Mouse (Mus musculus) MEL (cell line): ENCODE data around the gene Plcxd3. TPM values are rescaled to one million over a fixed set of nuclear protein-coding genes. Genes with fewer than 3 reads are reported as not detected.

Experiments
- DNase-seq: peaks from one replicate; pipeline ENCODE4 v3.0.0; 2011; ENCODE audit warnings: low read depth, low spot score
- H3K27ac ChIP-seq: 2 replicates; pipeline ENCODE4 v1.5.1; 2012; ENCODE audit warnings: low read depth, mild to moderate bottlenecking, control low read depth, low read length, moderate library complexity; ENCODE audit not compliant: control insufficient read depth
- H3K27me3 ChIP-seq, 2 experiments: fragments of 150-350 bp in 1 of 2; sonication (generic) in 1 of 2; 2 replicates each; pipeline ENCODE4 v1.6.1; 2012; ENCODE audit warnings: low read length in 2 of 2, mild to moderate bottlenecking in 2 of 2, improper control_type of control experiment in 1 of 2, moderate library complexity in 1 of 2; ENCODE audit not compliant: insufficient read depth in 2 of 2, control insufficient read depth in 1 of 2
- H3K36me3 ChIP-seq, 2 experiments: 2 replicates each; pipeline ENCODE4 v1.6.1; 2012 to 2014; ENCODE audit warnings: low read length in 2 of 2, improper control_type of control experiment in 1 of 2, inconsistent platforms in 1 of 2, mild to moderate bottlenecking in 1 of 2; ENCODE audit not compliant: insufficient read depth in 2 of 2, control insufficient read depth in 1 of 2
- H3K4me1 ChIP-seq, 2 experiments: fragments of 150-350 bp in 1 of 2; sonication (generic) in 1 of 2; 2 replicates each; pipeline ENCODE4 v1.6.1; 2012; ENCODE audit warnings: low read length in 2 of 2, improper control_type of control experiment in 1 of 2, mild to moderate bottlenecking in 1 of 2; ENCODE audit not compliant: insufficient read depth in 2 of 2, control insufficient read depth in 1 of 2
- H3K4me3 ChIP-seq, 2 experiments: fragments of 150-350 bp in 1 of 2; sonication (generic) in 1 of 2; 2 replicates each; pipeline ENCODE4 v1.5.1; 2012; ENCODE audit warnings: low read depth in 2 of 2, low read length in 2 of 2, mild to moderate bottlenecking in 2 of 2, moderate library complexity in 2 of 2, control low read depth in 1 of 2, improper control_type of control experiment in 1 of 2; ENCODE audit not compliant: control insufficient read depth in 1 of 2, insufficient read depth in 1 of 2
- H3K79me2 ChIP-seq: 2 replicates; pipeline ENCODE4 v1.6.1; 2012; ENCODE audit warnings: mild to moderate bottlenecking, low read length, moderate library complexity; ENCODE audit not compliant: control insufficient read depth, poor library complexity, insufficient read depth
- H3K9ac ChIP-seq: 2 replicates; pipeline ENCODE4 v1.6.1; 2012; ENCODE audit warnings: low read depth, mild to moderate bottlenecking, control low read depth, low read length, moderate library complexity; ENCODE audit not compliant: control insufficient read depth, poor library complexity, severe bottlenecking
- H3K9me3 ChIP-seq: fragments of 150-350 bp; sonication (generic); replicated peaks from 2 replicates; pipeline ENCODE4 v1.6.1; 2012; ENCODE audit warnings: mild to moderate bottlenecking, low read length, improper control_type of control experiment, moderate library complexity; ENCODE audit not compliant: insufficient read depth
- CHD1 ChIP-seq: IDR thresholded peaks from 2 replicates; pipeline ENCODE4 v1.6.1; 2012; ENCODE audit warnings: low read depth, mild to moderate bottlenecking, inconsistent platforms, low read length, improper control_type of control experiment
- CHD2 ChIP-seq: IDR thresholded peaks from 2 replicates; pipeline ENCODE4 v1.6.1; 2011; ENCODE audit warnings: low read length, improper control_type of control experiment
- CTCF ChIP-seq, 3 experiments: IDR thresholded peaks in 2 of 3; conservative IDR thresholded peaks in 1 of 3; 2 replicates each; pipeline ENCODE4 v1.5.1; 2011 to 2012; ENCODE audit warnings: low read length in 3 of 3, low read depth in 2 of 3, mild to moderate bottlenecking in 2 of 3, improper control_type of control experiment in 1 of 3, inconsistent platforms in 1 of 3, mixed read lengths in 1 of 3, moderate library complexity in 1 of 3; ENCODE audit not compliant: control insufficient read depth in 1 of 3, insufficient read depth in 1 of 3, poor library complexity in 1 of 3, severe bottlenecking in 1 of 3
- ETS1 ChIP-seq: IDR thresholded peaks from 2 replicates; pipeline ENCODE4 v1.6.1; 2012; ENCODE audit warnings: low read depth, mild to moderate bottlenecking, inconsistent platforms, low read length, improper control_type of control experiment, moderate library complexity
- HCFC1 ChIP-seq: IDR thresholded peaks from 2 replicates; pipeline ENCODE4 v1.6.1; 2012; ENCODE audit warnings: low read depth, mild to moderate bottlenecking, inconsistent platforms, low read length, improper control_type of control experiment, moderate library complexity
- JUND ChIP-seq: IDR thresholded peaks from 2 replicates; pipeline ENCODE4 v1.6.1; 2011; ENCODE audit warnings: low read depth, mild to moderate bottlenecking, improper control_type of control experiment, low read length
- MAZ ChIP-seq: IDR thresholded peaks from 2 replicates; pipeline ENCODE4 v1.6.1; 2012; ENCODE audit warnings: low read depth, mild to moderate bottlenecking, inconsistent platforms, low read length, improper control_type of control experiment
- MXI1 ChIP-seq: IDR thresholded peaks from 2 replicates; pipeline ENCODE4 v1.6.1; 2011; ENCODE audit warnings: mild to moderate bottlenecking, low read depth, low read length, improper control_type of control experiment
- MYC ChIP-seq: IDR thresholded peaks from 2 replicates; pipeline ENCODE4 v1.6.1; 2011; ENCODE audit warnings: low read depth, mild to moderate bottlenecking, low read length, improper control_type of control experiment, moderate library complexity
- NRF1 ChIP-seq: IDR thresholded peaks from 2 replicates; pipeline ENCODE4 v1.6.1; 2014; ENCODE audit warnings: low read depth, mild to moderate bottlenecking, inconsistent platforms, low read length, improper control_type of control experiment, moderate library complexity; ENCODE audit not compliant: poor library complexity, insufficient read depth, severe bottlenecking
- POLR2AphosphoS5 ChIP-seq: IDR thresholded peaks from 2 replicates; pipeline ENCODE4 v1.6.1; 2012; ENCODE audit warnings: low read depth, borderline replicate concordance, mild to moderate bottlenecking, inconsistent platforms, low read length, moderate library complexity, mixed read lengths
- RCOR1 ChIP-seq: IDR thresholded peaks from 2 replicates; pipeline ENCODE4 v1.6.1; 2012; ENCODE audit warnings: low read depth, mild to moderate bottlenecking, inconsistent platforms, low read length, improper control_type of control experiment
- SIN3A ChIP-seq: IDR thresholded peaks from 2 replicates; pipeline ENCODE4 v1.6.1; 2012; ENCODE audit warnings: low read length, improper control_type of control experiment, inconsistent platforms
- SMC3 ChIP-seq: IDR thresholded peaks from 2 replicates; pipeline ENCODE4 v1.6.1; 2011; ENCODE audit warnings: low read depth, low read length, improper control_type of control experiment
- TAL1 ChIP-seq: IDR thresholded peaks from 2 replicates; pipeline ENCODE4 v1.6.1; 2012; ENCODE audit warnings: mild to moderate bottlenecking, inconsistent platforms, low read length, moderate library complexity, mixed read lengths
- TCF12 ChIP-seq: IDR thresholded peaks from 2 replicates; pipeline ENCODE4 v1.6.1; 2014; ENCODE audit warnings: low read depth, mild to moderate bottlenecking, inconsistent platforms, low read length, improper control_type of control experiment, moderate library complexity
- UBTF ChIP-seq: IDR thresholded peaks from 2 replicates; pipeline ENCODE4 v1.6.1; 2012; ENCODE audit warnings: low read depth, mild to moderate bottlenecking, inconsistent platforms, low read length, improper control_type of control experiment, moderate library complexity, borderline replicate concordance; ENCODE audit not compliant: insufficient read depth
- USF1 ChIP-seq: IDR thresholded peaks from 2 replicates; pipeline ENCODE4 v1.6.1; 2014; ENCODE audit warnings: low read depth, mild to moderate bottlenecking, inconsistent platforms, low read length, improper control_type of control experiment, moderate library complexity
- USF2 ChIP-seq, 2 experiments: IDR thresholded peaks; 2 replicates each; pipeline ENCODE4 v1.6.1; 2011 to 2012; ENCODE audit warnings: improper control_type of control experiment in 2 of 2, low read length in 2 of 2, borderline replicate concordance in 1 of 2, inconsistent platforms in 1 of 2, low read depth in 1 of 2, mild to moderate bottlenecking in 1 of 2; ENCODE audit not compliant: insufficient read depth in 1 of 2
- ZC3H11A ChIP-seq: IDR thresholded peaks from 2 replicates; pipeline ENCODE4 v1.6.1; 2012; ENCODE audit warnings: low read depth, mild to moderate bottlenecking, inconsistent platforms, low read length, improper control_type of control experiment
- ZMIZ1 ChIP-seq: IDR thresholded peaks from 2 replicates; pipeline ENCODE4 v1.6.1; 2012; ENCODE audit warnings: low read depth, mild to moderate bottlenecking, inconsistent platforms, low read length, improper control_type of control experiment, moderate library complexity
- ZNF384 ChIP-seq: IDR thresholded peaks from 2 replicates; pipeline ENCODE4 v1.6.1; 2012; ENCODE audit warnings: low read depth, mild to moderate bottlenecking, inconsistent platforms, low read length, improper control_type of control experiment
- polyA plus RNA-seq, 2 experiments: library from polyadenylated mRNA; stranded (reverse) in 1 of 2; unstranded in 1 of 2; fragments of >175 nt in 1 of 2; fragments of >200 nt in 1 of 2; gene quantifications; 2 replicates each; pipeline versions ENCODE4 v1.2.1 to v1.2.4; 2012; ENCODE audit warnings: low replicate concordance in 2 of 2, low read depth in 1 of 2; ENCODE audit not compliant: insufficient read length in 2 of 2, insufficient read depth in 1 of 2, missing spikeins in 1 of 2
- total RNA-seq: library from RNA; depleted of rRNA; stranded (reverse); fragments of 300-350 nt; gene quantifications from 2 replicates; pipeline ENCODE4 v1.2.3, GENCODE M21; 2012

The Plcxd3 gene
- total and polyA plus RNA-seq, 3 experiments = not detected

DNA sequence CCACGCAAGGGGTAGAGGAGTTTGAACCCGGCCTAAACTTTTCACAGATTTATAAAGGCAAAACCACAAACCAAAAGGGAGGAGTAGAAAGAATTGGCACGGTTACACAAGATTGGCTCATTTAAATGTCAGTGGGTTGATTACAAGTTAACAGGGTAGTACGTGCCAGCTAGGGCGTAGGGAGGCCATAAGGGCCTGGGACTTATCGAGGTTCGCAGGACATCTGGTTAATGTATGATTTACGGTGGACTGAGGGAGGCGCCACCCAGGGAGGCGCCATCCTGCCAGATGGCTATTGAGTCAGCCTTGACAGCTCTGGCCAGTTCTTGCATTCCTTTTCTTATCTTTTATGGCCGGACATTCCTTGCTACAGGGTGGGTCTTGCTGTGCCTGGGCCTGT, 18.9 kb upstream of the Plcxd3 start:
- H3K9ac ChIP-seq = no peak overlapping the region
- no peaks in the 10 kb centered on the region for H3K79me2 ChIP-seq
- no peaks in the 10 kb centered on the region for H3K27me3 ChIP-seq
- no peak for TF ChIP-seq RCOR1
- TF ChIP-seq CHD2 = no peak
- TF ChIP-seq NRF1 = no peak
- no peak for TF ChIP-seq POLR2AphosphoS5
- no peak for TF ChIP-seq ETS1
- no peak for TF ChIP-seq CTCF (IDR thresholded peaks at IDR 0.05 in 2 of 3, conservative IDR thresholded peaks at IDR 0.05 in 1 of 3; ENCODE audit: control insufficient read depth in 1 of 3, insufficient read depth in 1 of 3, low read depth in 2 of 3, low read length in 3 of 3, poor library complexity in 1 of 3, severe bottlenecking in 1 of 3)
- TF ChIP-seq MYC = no peak
- no peak for TF ChIP-seq SIN3A
- DNase-seq = no peak
- H3K4me3 ChIP-seq = no peak overlapping the region
- no peaks in the 10 kb centered on the region for H3K9me3 ChIP-seq
- no peaks in the 10 kb centered on the region for H3K4me1 ChIP-seq
- H3K36me3 ChIP-seq = no peaks in the 10 kb centered on the region
- H3K27ac ChIP-seq = no peak overlapping the region

DNA sequence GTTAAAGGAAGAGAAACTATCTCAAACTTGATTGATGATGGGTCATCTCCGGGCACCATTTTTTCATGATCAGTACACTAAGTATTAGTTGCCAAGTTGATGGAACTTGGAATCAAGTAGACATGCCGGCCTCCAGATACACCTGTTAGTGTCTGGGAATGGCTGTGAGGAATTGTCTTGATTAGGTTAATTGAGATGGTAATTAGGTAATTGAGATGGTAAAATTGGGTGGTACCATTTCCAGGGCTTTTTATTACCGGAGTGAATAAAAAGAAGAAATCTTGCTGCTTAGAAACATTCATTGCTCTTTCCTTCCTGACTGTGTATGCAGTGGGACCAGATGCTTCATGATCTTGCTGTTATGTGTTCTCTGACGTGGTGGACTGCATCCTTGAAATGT, 17.6 kb upstream of the Plcxd3 start:
- DNase-seq = no peak
- Histone ChIP-seq H3K9ac (no peak overlapping the region), H3K4me1 (no peaks in the 10 kb centered on the region), H3K4me3 (no peak overlapping the region), H3K27ac (no peak overlapping the region), H3K9me3 (no peaks in the 10 kb centered on the region), H3K79me2 (no peaks in the 10 kb centered on the region), H3K27me3 (no peaks in the 10 kb centered on the region), H3K36me3 (no peaks in the 10 kb centered on the region)
- TF ChIP-seq TCF12 = no peak
- no peak for TF ChIP-seq USF2 (IDR thresholded peaks at IDR 0.05; ENCODE audit: borderline replicate concordance in 1 of 2, insufficient read depth in 1 of 2, low read depth in 1 of 2, low read length in 2 of 2)
- no peak for TF ChIP-seq MAZ
- no peak for TF ChIP-seq MYC
- no peak for TF ChIP-seq CHD1

DNA sequence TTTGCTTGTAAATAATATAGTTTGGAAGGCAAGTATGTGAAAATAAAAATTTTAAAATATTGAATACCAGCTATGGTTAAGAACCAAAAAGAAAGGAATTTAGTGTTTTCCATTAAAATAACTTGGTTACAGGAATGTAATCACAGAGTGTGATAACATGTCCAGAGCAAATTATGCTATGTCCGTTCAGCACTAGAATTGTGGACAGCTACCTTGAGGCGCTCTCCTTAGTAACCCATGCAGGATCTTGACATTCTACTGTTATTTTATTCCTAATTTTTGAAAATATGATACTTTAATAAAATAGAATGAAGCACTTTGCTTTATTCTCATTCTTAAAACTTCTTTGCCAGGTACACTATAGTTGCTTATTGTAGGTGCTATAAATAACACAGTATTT, 7.5 kb upstream of the Plcxd3 start:
- H3K36me3 ChIP-seq = no peaks in the 10 kb centered on the region
- H3K27me3 ChIP-seq = no peaks in the 10 kb centered on the region
- H3K9ac ChIP-seq = no peak overlapping the region
- no peak overlapping the region for H3K27ac ChIP-seq
- no peaks in the 10 kb centered on the region for H3K79me2 ChIP-seq
- peak; percentile 42 for DNase-seq
- H3K4me1 ChIP-seq = no peaks in the 10 kb centered on the region
- TF ChIP-seq ZNF384 (no peak), MAZ (no peak), ZC3H11A (no peak), USF1 (no peak), USF2 (IDR thresholded peaks at IDR 0.05; ENCODE audit: borderline replicate concordance in 1 of 2, insufficient read depth in 1 of 2, low read depth in 1 of 2, low read length in 2 of 2) (no peak), TCF12 (no peak), TAL1 (no peak), HCFC1 (no peak), UBTF (no peak), ZMIZ1 (no peak), CHD2 (no peak), MXI1 (no peak), ETS1 (no peak), JUND (no peak), SMC3 (no peak), CHD1 (no peak), CTCF (IDR thresholded peaks at IDR 0.05 in 2 of 3, conservative IDR thresholded peaks at IDR 0.05 in 1 of 3; ENCODE audit: control insufficient read depth in 1 of 3, insufficient read depth in 1 of 3, low read depth in 2 of 3, low read length in 3 of 3, poor library complexity in 1 of 3, severe bottlenecking in 1 of 3) (no peak)
- no peak overlapping the region for H3K4me3 ChIP-seq
- no peaks in the 10 kb centered on the region for H3K9me3 ChIP-seq
